Mouse (Mus musculus): ENCODE data around the gene Mpv17l2.

Gene Mpv17l2

DNA sequence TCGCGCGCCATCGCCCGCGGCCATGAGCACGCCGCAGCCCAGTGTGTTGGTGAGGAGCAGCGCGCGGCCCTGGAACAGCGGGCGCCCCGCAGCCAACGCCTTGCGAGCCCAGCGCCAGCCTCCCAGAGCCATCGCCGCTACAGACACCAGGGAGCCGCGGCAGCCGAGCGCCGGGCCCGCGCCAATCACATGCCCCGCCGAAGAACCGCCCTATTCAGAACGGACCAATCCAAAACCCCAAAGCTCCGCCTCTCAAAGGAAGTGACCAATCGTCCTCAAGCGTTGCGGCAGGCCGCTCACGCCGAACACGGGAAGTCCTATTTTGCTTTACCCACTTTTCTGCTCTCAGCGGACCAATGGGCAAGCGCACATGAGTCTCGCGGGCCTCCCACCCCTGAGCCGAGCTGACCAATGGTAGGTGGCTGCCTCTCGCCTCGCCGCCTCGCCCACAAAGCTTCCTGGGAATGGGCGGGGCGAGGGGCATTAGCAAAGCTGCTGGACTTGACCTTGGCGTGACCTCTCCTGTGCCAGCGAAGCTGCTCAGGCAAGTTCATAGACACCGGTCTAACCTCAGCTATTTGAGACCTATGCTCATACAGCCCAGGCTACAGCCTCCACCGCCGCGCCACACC is at the start of gene Mpv17l2:
Gene Mpv17l2 (minus strand): TSS at position 172 of the 632 bp plus-strand sequence.
- DNase-seq (ENCODE audit: low spot score in 2 of 2), result peak; percentile 79 to 92

DNA sequence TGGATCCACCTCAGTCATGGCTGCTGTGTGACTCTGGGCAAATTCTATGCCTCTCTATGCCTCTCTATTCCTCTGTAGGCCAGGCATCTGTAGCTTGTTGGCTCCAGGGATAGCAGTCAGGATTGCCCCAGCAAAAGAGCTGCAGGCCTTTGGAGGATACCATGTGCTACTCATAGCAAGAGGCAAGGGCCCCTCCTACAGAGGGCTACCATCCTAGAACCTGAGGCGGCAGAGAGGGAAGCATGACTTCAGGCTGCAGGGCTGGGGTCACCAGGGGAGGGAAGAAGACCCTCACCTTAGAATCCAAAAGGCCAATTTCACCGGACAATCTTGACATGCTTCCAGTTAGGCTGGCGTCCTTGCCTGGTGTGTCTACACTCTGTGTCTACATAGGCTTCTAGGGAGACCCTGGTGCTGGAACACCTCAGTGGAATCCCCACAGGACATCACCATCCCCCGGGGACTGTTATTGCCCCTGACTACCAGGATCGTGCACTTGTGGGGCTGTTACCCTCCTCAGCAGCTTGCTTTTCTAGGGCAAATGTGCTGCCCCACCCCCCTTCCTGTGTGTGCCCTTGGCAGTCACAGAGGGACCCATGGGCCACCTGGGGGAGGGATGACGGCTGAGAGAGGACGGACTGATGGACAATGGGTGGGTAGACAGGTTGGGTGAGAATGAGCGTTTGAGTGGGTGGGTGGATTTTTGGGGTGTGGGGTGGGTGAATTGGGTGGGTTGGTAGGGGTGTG is 48.4 kb upstream of the Mpv17l2 start:
- DNase-seq (ENCODE audit: low spot score in 2 of 2), result no peak

DNA sequence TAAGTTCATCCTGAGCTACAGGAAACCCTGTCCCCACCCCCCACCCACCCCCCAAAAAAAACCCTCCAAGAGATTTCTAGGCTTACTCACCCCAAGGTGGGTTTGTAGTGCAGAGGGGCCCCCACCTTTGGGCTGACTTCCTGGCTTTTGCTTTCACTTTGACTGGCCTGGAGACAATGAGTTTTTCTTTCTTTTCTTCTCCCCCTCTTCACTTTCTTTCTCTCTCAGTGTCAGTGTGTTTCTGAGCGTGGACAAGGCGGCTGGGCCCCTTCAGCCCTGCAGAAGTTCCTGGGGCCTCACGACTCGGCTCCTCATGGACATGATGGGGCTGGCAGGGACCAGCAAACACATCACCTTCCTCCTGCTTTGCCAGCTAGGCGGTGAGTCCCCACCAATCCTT is 47.5 kb upstream of the Mpv17l2 start, which contains the start of gene Il12rb1:
Gene Il12rb1 (plus strand): TSS at position 211 of the 400 bp plus-strand sequence.
- no peak for DNase-seq (ENCODE audit: low spot score in 2 of 2)

DNA sequence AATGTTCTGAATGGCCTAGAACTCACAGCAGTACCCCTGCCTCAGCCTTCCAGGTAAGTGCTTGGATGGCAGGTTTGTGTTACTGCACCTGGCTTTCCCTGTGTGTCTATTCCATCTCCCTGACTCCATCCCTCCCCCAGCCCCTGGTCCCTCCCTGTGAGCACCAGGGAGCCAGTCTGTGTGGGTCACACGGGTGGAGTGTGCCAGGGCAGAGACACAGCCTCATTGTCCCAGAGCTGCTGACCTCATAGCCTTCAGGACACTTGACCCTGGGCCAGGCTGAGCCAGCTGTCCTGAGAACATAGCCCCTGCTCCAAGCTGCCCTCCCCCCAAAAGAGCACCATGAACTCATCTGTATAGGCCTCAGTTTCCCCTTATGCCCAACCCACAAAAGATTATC is 46.6 kb upstream of the Mpv17l2 start:
- DNase-seq (ENCODE audit: low spot score in 2 of 2), result no peak

DNA sequence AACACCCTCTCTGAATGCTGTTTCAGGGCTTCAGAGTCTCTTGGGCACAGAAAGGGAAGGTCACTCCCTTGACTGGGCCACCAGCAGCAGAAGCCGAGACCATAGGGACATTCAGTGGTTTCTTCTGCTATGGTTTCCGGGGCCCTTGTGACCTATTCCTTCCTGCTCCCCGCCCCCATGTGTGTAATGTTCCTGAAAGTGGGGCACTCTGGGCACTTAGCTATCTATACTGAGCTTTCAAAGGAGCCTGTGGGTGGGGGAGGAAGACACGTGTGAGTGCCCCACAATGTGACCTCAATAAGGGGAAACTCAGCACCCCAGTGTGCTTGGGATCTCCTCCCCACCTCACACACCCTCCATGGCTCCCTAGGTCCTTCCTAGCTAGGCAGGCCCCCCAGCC is 45.8 kb upstream of the Mpv17l2 start:
- DNase-seq (ENCODE audit: low spot score in 2 of 2), result no peak

DNA sequence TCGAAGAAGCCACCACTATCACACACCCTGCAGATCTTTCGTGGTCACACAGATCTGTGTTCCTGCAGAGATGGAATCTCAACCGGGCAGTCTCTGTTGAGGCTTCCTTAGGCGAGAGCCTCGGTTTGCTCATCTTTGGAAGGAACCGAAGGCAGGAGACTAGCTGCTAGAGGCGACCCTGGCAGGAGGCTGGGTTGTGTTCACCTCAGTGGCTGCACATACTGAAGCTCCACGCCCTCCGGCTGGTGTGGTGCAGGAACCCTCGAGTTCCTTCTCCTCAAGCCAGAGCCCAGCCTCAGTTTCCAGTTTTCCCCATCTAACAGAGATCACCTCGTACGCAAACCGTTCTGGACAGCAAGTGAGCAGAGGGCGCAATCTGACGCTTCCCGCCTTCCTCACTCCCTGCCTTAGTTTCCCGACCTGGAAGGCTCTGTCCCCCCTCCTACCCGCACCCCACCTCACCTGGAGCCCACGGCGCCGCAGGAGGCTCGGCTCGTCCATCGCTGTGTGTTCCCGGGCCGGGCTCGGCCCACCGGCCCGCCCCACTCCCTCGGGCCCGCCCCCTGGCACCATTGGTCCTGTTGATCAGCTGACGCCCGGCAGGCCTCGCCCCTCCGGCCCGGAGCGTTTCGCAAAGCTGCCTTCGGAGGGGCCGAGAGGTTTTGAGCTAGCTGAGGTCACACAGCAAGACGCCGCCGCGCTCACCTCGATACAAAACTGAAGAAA is 43.9 kb upstream of the Mpv17l2 start, which contains the start of gene Mast3:
Gene Mast3 (minus strand): TSS at position 574 of the 726 bp plus-strand sequence.
- DNase-seq (ENCODE audit: low spot score in 2 of 2), result peak; percentile 61 to 74

DNA sequence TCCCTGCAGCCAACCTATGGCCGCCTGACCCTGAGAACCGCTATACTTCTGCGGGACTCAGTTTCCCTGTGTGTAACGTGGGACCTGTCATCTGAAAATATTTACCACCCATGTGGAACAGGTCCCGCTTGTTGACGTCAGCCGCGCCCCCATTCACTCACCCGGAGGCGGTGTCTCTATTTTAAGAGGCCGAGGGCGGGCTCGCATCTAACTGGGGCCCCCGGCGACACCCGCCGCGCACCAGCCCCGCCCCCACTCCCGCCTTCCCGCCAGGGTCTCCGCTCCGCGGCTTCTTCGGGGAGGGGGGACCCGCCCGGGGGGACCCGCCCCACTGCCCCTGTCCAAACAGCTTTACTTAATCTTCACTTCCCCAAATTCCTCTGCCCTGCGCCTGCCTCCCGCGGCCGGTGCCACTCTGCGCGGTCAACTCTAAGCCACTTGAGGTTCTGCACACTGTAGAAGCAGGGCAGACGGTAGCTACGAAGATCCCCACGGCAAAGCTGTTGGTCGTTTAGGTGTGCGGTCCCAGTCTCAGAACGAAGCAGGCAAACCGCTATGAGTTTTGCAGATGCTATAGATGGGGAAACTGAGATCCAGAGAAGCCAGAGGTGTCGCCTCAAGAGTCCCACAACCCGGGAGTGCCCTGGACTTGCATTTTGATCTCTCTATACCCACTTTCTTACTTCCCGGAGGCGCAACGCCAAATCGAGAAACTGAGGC is 43.2 kb upstream of the Mpv17l2 start:
- DNase-seq (ENCODE audit: low spot score in 2 of 2), result no peak

DNA sequence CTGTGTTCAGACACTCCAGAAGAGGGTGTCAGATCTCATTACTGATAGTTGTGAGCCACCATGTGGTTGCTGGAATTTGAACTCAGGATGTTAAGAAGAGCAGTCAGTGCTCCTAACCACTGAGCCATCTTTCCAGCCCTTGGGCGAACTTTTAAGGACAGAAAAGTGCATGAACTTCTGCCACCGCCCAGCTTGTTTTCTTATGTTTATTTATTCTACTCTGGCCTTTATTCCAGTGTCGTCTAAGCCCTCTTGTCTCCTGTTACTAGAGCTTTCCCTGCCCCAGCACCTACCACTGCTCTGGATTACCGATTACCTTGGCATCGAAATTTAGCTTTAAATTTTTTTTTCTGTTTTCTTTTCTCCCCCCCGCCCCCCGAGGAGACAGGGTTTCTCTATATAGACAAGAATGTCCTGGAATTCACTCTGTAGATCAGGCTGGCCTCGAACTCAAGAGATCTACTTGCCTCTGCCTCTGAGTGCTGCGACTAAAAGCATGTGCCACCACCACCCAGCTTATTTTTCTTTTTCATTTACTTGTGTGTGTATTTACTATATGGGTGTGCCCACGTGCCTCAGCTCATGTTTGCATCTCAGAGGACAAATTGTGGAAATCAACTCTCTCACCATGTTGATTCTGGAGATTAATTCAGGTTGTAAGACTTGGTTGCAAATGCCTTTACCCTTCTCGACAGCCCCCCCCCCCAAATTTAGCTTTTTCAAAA is 42.2 kb upstream of the Mpv17l2 start:
- no peak for DNase-seq (ENCODE audit: low spot score in 2 of 2)

DNA sequence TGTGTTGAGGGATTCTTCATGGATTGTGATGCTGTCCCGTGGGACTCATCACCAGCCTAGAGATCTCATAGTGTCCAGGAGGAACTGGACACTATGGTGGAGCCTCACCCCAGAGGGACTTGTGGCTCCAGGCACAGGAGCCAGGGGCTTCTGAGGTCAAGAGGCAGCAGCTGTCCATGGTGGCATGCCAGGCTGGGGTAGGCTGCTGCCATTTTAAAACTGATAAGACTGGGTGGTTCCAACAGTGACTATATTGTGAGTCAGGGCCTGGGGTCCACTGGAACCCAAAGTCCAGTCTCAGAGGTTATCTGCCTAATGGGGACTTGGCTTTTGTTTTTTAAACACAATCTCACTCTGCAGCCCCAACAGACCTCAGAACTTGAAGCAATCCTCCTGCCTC is 41.1 kb upstream of the Mpv17l2 start:
- no peak for DNase-seq (ENCODE audit: low spot score in 2 of 2)

DNA sequence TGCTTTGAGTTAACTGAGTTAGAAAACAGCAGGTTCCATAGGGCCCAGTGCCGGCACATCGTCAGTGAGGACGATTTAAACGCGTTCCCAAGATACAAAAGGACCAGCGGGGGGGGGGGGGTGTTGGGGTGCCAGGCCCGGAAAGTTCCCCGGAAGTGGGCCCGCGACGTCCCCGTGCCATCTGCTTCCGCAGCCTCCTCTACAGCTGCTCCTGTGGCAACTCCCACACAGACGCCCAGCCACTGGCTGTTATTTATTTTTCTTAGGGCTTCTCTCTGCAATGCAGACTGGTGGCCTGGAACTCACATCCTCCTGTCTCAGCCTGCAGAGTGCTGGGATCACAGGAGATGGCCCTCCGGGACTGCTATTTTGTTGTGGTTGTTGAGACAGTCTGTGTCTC is 40.4 kb upstream of the Mpv17l2 start:
- no peak for DNase-seq (ENCODE audit: low spot score in 2 of 2)

DNA sequence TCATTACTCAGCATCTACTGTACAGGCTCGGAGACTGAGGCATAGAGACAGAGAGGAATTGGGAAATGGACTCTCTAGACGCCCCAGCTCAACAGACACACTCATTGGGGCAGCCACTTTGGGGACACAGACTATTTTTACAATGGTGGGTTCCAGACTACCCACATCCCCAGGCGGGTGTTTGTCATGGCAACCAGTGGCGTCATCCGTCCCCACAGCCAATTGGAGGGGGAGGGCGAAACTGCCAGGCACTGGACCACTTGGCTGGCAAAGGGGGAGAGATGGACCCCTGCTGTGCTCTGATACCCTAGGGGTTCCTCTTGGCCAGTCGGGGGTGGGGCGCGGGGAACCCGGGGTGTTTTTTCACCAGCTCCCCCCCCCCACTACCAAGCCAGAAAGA is 39.9 kb upstream of the Mpv17l2 start:
- no peak for DNase-seq (ENCODE audit: low spot score in 2 of 2)

DNA sequence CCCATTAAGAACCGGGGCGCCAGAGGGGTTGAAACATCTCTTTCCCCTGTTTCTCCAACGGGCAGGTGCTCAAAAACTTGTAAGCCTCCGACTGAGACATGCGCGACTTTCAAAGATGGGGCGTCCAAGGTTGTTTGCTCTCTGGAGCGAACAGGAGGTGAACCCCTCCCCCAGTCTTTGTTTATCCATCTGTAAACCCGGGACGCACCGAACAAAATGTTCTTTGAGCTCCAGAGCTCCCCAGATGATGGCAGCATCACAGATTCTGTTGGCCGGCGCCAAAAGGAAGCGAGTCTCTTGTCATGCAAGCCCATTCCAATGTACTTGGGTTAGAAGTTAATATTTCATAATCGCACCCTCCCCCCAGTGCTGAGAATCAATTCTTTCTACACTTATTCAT is 37.5 kb upstream of the Mpv17l2 start:
- DNase-seq (ENCODE audit: low spot score in 2 of 2), result no peak

DNA sequence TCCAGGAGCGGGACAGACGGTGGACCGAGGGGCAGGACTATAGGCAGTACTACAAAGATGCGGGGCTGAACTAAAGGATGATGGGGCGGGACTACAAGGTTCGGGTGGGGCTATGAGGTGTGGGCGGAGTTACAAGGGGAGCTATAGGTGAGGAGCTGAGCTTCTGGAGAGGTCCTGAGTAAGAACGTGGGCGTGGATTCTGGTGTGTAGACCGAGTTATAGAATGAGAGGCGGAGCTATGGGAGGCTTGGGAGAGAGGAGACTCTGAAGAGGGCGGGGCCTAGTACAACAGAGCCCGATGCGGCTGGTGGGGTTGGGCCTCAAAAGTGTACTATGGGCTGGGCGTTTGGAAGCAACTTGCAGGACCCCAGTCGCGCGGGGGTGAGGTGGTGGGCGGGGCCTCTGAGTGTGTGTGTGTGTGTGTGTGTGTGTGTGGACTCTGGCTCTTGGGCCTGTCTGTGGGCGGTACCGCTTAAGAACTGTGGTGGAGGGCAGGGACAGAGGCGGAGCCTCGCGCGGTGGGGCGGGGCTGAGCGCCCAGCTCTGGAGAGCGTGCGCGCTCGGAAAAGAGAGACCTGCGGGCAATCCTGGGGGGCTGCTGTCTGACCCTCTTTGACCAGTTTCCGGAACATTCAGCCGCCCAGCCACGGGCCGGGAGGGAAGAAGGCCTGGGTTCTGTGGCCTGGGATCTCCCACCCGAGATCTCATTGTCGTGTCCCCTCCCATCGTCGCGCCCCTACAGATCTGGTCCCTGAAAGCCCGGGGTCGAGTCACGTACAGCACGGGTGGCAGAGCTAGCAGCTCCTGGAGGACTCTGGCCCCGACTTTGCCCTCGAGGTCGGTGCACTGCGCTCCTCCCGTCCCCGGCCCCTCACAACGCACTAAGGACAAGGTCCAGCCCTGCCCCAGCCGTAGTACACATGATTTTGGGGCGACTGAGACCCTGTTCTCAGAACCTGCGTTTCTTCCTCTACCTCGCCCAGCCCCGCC is 36.6 kb upstream of the Mpv17l2 start:
- DNase-seq (ENCODE audit: low spot score in 2 of 2), result peak; percentile 52 to 70

DNA sequence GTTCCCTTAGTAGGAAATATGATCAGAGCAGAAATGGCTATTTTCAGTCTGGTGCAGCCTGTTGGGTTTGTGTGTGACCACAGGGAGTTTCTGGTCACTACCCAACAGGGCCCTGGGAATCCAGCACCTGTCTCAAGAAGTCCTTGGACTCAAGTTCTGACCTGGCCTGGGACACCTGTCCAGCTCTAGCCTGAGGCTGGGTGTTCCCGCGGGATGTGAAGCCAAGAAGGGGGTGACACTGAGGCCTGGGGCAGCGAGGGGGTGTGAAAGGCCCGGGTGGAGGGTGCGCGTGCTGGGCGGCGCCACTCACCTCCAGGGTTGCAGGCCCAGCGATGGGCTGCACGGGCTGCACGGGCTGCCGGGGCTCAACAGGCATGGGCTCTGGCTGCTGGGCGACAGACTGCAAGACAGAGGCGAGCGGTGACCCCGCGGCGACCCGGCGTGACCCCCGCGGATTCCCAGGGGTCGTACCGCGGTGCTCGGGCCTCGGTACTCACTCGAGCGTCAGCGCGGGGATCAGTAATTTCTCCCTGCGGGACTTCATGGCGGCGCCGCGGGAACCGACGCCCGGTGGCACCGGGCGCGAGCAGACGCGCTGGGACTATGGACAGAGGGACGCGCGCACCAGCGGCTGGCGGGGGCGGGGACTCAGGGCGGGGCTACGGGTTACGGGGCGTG is 35.8 kb upstream of the Mpv17l2 start:
- peak; percentile 55 to 76 for DNase-seq (ENCODE audit: low spot score in 2 of 2)

DNA sequence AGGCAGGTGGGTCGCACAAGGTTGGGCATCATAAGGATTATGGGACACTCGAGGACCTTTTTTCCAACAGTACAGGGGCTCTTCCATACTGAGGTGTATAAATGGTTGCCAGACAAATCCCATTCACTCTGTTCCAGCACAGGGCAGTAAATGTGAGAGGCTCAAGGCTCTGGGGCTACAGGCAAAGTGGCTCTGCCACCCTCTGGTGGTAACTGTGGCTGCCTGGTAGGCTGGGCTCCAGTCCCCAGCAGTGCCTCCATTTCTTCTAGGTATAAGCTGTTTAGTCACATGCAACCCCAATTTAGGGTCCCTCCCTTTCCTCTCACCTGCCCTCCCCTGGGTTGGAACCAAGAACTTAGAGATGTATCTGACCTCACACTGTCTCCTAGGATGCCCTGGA is 34.6 kb upstream of the Mpv17l2 start:
- no peak for DNase-seq (ENCODE audit: low spot score in 2 of 2)

DNA sequence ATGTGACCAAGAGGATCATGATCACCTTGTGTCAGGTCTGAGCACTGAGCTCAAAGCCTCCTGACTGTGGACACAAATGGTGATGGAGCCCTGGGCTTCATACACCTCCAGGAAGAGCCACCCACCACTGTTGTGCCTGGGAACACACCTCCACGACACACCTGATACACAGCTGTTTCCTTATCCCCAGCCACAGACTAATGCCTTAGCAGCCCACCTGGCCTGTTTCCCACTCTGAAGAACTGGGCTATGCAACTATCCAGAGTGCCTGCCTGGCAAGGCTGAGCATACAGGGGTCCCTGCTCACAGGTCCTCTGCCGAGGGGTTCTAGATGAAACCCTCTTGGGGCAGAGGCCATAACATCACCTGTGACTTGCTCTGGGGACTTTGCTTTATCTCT is 33.5 kb upstream of the Mpv17l2 start:
- DNase-seq (ENCODE audit: low spot score in 2 of 2), result no peak

DNA sequence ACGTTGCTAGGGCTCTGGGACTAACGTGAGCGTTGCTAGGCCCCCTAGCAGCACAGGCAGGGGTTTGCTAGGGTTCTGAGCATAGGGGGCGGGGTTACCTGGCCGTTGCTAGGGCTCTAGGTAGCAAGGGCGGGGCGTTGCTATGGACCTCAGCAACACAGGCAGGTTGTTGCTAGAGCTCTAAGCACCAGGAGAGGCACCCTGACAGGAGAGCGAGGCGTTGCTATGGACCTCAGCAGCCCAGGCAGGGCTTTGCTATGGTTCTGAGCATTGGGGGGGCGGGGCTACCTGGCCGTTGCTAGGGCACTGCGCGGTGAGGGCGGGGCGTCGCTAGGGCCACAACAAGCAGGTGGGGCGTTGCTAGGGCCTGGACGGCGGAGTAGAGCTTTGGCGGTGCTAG is 32.0 kb upstream of the Mpv17l2 start:
- peak in 1 of 2 experiments; percentile 68 for DNase-seq (ENCODE audit: low spot score in 2 of 2)

DNA sequence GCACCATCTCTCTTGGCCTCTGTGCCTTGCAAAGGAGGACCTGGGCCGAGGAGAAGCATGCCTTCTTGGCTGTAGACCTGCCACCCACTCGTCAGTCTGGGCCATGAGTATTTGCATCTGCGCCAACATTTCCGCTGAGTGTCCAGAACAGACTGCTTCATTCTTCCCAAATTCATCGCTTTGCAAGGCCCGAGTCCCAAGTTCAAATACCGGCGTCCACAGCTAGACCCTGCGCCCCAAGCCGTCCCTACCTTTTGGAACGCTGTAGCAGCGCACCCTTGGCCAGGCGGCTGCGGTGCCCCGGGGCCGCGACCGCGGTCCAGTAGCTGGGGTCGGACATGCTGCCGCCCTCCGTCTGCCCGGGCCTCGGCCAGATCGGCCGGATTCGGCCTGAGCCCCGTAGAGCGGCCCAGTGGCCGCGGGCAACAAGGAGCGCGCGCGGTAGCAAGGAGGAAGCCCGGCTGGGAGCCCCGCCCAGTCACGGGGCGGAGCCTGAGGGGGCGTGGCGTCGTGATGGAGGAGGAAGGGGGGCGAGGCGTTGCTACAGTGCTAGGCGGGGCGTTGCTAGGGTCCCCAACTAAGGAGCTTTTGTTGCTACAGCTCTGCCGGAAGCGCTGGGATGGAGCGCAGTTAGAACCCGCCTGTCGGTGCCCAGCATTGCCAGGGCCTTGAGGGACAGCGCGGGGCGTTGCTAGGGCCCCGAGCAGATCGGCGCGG is 31.4 kb upstream of the Mpv17l2 start:
- DNase-seq (ENCODE audit: low spot score in 2 of 2), result peak; percentile 87 to 96

DNA sequence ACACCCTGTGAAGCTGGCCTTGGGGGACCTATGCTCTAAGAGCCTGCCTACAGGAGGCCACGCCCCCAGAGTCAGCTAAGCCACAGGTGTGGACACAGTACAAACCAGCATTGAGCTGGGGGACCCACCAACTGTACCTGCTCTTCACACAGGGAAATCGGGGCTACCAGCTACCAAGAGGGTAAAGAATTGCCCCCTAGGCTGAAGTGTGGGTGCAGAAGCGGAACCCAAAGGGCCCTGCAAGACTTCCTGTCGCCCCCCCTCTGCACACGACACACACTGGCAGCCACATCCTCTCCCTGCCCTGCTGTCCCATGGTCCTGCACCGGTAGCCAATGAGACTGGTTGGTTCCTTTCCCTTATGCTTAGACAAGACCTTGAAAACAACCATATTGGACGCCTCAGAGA is 30.6 kb upstream of the Mpv17l2 start:
- no peak for DNase-seq (ENCODE audit: low spot score in 2 of 2)

All from cerebellum, postnatal 4 days (tissue).